Mouse (Mus musculus): Measurements from ENCODE around the gene Ccdc34. TPM values are rescaled to one million over a fixed set of nuclear protein-coding genes. Genes with fewer than 3 reads are reported as not detected.

The Ccdc34 gene
- total and polyA plus RNA-seq, 3 experiments: 17.2 to 44.6 (median 22.4) TPM

GRCm38 (mm10) chr2:110177879-110178278 lies 160.3 kb downstream of the Ccdc34 start:
- in situ Hi-C loops (cut with MboI; ENCODE audit: low pct_ligation_motif_present, low pct_unique_long_range_greater_than_20kb, low sequenced_read_pairs) (no loop called here), dilution Hi-C loops (cut with MboI; ENCODE audit: extremely low pct_ligation_motif_present, extremely low pct_unique_long_range_greater_than_20kb, low sequenced_read_pairs) (no loop called here)
- no peaks in the 10 kb centered on the region for H3K4me1 ChIP-seq (ENCODE audit: control insufficient read depth in 1 of 2, insufficient read depth in 2 of 2)
- no peak for TF ChIP-seq USF2 (conservative IDR thresholded peaks at IDR 0.05; ENCODE audit: low read depth, low read length)
- TF ChIP-seq PAX5 (IDR thresholded peaks at IDR 0.05; ENCODE audit: low read length): no peak
- TF ChIP-seq KAT2A (IDR thresholded peaks at IDR 0.05; ENCODE audit: insufficient replicate concordance, low read length): no peak
- no peak for TF ChIP-seq SMC3 (IDR thresholded peaks at IDR 0.05; ENCODE audit: low read depth, low read length)
- no peak for TF ChIP-seq ZKSCAN1 (IDR thresholded peaks at IDR 0.05; ENCODE audit: borderline replicate concordance, low read depth, low read length)
- TF ChIP-seq MAZ (IDR thresholded peaks at IDR 0.05; ENCODE audit: low read depth, low read length): no peak
- no peak for TF ChIP-seq ELF1 (IDR thresholded peaks at IDR 0.05; ENCODE audit: low read depth, low read length)
- TF ChIP-seq ZNF384 (IDR thresholded peaks at IDR 0.05; ENCODE audit: low read depth, low read length): no peak
- TF ChIP-seq ZC3H11A (IDR thresholded peaks at IDR 0.05; ENCODE audit: low read depth, low read length): no peak
- TF ChIP-seq RAD21 (IDR thresholded peaks at IDR 0.05; ENCODE audit: low read depth, low read length): no peak
- TF ChIP-seq JUN (IDR thresholded peaks at IDR 0.05; ENCODE audit: insufficient read depth, low read depth, low read length): no peak
- no peak for TF ChIP-seq ZMIZ1 (IDR thresholded peaks at IDR 0.05; ENCODE audit: low read depth, low read length)
- TF ChIP-seq UBTF (IDR thresholded peaks at IDR 0.05; ENCODE audit: low read depth, low read length): no peak
- TF ChIP-seq TBP (conservative IDR thresholded peaks at IDR 0.05; ENCODE audit: low read depth, low read length): no peak
- TF ChIP-seq CTCF (conservative IDR thresholded peaks at IDR 0.05 in 1 of 2, IDR thresholded peaks at IDR 0.05 in 1 of 2; ENCODE audit: low read depth in 2 of 2, low read length in 2 of 2): no peak
- H3K9ac ChIP-seq (ENCODE audit: insufficient read depth, low read depth): no peak overlapping the region
- no peaks in the 10 kb centered on the region for H3K27me3 ChIP-seq (replicated peaks)
- no peaks in the 10 kb centered on the region for H3K9me3 ChIP-seq (replicated peaks; ENCODE audit: low read length)
- H3K36me3 ChIP-seq (replicated peaks in 1 of 2; ENCODE audit: control insufficient read depth in 1 of 2, insufficient read depth in 1 of 2, low read length in 1 of 2): no peaks in the 10 kb centered on the region
- H3K27ac ChIP-seq (ENCODE audit: insufficient read depth, low read depth): no peak overlapping the region
- DNase-seq (ENCODE audit: extremely low read depth): no peak
- H3K79me2 ChIP-seq (replicated peaks; ENCODE audit: control insufficient read depth, extremely low read depth, insufficient read depth, poor library complexity, severe bottlenecking): no peaks in the 10 kb centered on the region
- H3K4me3 ChIP-seq (replicated peaks in 1 of 3; ENCODE audit: low read depth in 2 of 3, low read length in 2 of 3, poor library complexity in 1 of 3): no peak overlapping the region
- no peak overlapping the region for H3K4me2 ChIP-seq (ENCODE audit: insufficient read depth, low read depth, poor library complexity, severe bottlenecking)

- H3K4me2 ChIP-seq (ENCODE audit: insufficient read depth, low read depth, poor library complexity, severe bottlenecking): no peak overlapping the region
These were observed 162.2 kb downstream of the Ccdc34 start for GRCm38 (mm10) chr2:110179669-110180315.

More at GRCm38 (mm10) chr2:110179669-110180315, 162.2 kb downstream of the Ccdc34 start:
- H3K4me3 ChIP-seq (replicated peaks in 1 of 3; ENCODE audit: low read depth in 2 of 3, low read length in 2 of 3, poor library complexity in 1 of 3): no peak overlapping the region
- H3K9me3 ChIP-seq (replicated peaks; ENCODE audit: low read length): no peaks in the 10 kb centered on the region
- H3K79me2 ChIP-seq (replicated peaks; ENCODE audit: control insufficient read depth, extremely low read depth, insufficient read depth, poor library complexity, severe bottlenecking): no peaks in the 10 kb centered on the region
- H3K36me3 ChIP-seq (replicated peaks in 1 of 2; ENCODE audit: control insufficient read depth in 1 of 2, insufficient read depth in 1 of 2, low read length in 1 of 2): no peaks in the 10 kb centered on the region
- no peaks in the 10 kb centered on the region for H3K27me3 ChIP-seq (replicated peaks)
- in situ Hi-C loops (cut with MboI; ENCODE audit: low pct_ligation_motif_present, low pct_unique_long_range_greater_than_20kb, low sequenced_read_pairs): no loop called here
- dilution Hi-C loops (cut with MboI; ENCODE audit: extremely low pct_ligation_motif_present, extremely low pct_unique_long_range_greater_than_20kb, low sequenced_read_pairs): no loop called here
- H3K27ac ChIP-seq (ENCODE audit: insufficient read depth, low read depth): no peak overlapping the region
- DNase-seq (ENCODE audit: extremely low read depth): no peak
- H3K9ac ChIP-seq (ENCODE audit: insufficient read depth, low read depth): no peak overlapping the region
- H3K4me1 ChIP-seq (ENCODE audit: control insufficient read depth in 1 of 2, insufficient read depth in 2 of 2): no peaks in the 10 kb centered on the region
- TF ChIP-seq BHLHE40 (IDR thresholded peaks at IDR 0.05; ENCODE audit: low read depth, low read length) (no peak), HCFC1 (IDR thresholded peaks at IDR 0.05; ENCODE audit: low read depth, low read length) (no peak), E2F4 (IDR thresholded peaks at IDR 0.05; ENCODE audit: insufficient replicate concordance, low read depth, low read length) (no peak)
